Mouse (Mus musculus): ENCODE results near the gene Scaf11. TPM values are rescaled to one million over a fixed set of nuclear protein-coding genes. Genes with fewer than 3 reads are reported as not detected.

Scaf11 gene
- total RNA-seq, 2 experiments from 2014 or later, result 96.8 to 138 TPM

- peak; percentile 55 for ATAC-seq (replicated peaks; ENCODE audit: low FRiP score, low TSS enrichment, poor library complexity, severe bottlenecking)
These were observed 51.9 kb downstream of the Scaf11 start for GRCm38 (mm10) chr15:96408717-96409121.

DNA sequence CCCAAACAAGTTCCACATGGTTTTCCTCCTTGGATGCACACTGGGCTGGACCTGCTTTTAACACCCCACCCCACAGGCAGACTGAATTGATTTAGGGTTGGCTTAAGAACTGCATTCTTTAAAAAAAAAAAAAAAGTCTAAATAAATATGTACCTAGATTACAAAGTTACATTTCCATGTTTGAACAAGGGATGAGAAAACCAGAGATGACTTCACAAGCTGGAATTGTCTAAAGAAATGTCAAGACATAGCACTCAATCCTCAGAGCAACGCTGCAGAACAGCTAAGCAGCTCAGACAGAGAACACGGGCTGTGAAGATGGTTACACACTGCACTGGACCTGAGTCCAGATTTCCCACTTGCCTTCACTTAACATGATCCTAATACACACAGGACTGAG is 53.5 kb downstream of the Scaf11 start:
- ATAC-seq (replicated peaks; ENCODE audit: low FRiP score, low TSS enrichment, poor library complexity, severe bottlenecking), result no peak

- ATAC-seq (replicated peaks; ENCODE audit: low FRiP score, low TSS enrichment, poor library complexity, severe bottlenecking), result no peak
These were observed 54.4 kb downstream of the Scaf11 start for GRCm38 (mm10) chr15:96406253-96406652.

DNA sequence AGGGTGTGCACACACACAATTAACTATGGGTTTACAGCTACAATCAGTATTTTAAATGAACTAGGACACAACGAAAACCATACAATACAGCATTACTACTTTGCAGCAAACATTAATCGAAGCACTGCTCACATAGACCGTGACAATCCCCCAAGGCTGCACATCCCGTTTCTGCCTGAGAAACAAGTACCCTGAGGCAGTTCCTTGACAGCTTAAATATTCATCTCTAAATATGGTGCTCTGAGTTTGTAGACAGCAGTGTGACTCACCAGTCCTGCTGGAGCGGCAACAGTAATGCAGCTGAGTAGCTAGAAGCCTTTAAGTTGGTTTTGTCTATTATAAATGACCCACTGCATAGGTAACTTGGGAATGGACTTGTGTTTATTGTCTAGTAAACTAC is 55.1 kb downstream of the Scaf11 start:
- ATAC-seq (replicated peaks; ENCODE audit: low FRiP score, low TSS enrichment, poor library complexity, severe bottlenecking), result no peak

DNA sequence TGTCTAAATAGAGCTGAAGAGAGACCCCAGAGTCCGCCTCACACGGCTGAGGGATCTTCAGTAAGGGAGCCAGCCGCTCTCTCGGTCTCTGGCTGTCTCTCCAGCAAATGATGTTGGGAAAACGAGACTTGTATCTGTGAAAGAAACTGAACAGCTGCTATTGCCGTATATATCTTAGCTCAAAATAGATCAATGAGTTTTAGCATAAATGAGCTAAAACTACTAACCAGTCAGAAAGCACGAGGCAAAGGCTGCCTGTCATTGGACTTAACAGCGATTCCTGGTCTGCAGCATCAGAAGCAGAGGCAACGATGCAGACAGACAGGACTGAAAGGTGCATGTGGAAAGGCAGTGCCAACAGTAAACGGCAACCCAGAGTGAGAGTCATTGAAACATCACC is 62.3 kb downstream of the Scaf11 start:
- ATAC-seq (replicated peaks; ENCODE audit: low FRiP score, low TSS enrichment, poor library complexity, severe bottlenecking), result no peak

GRCm38 (mm10) chr15:96396641-96397344 is 63.9 kb downstream of the Scaf11 start:
- no peak for ATAC-seq (replicated peaks; ENCODE audit: low FRiP score, low TSS enrichment, poor library complexity, severe bottlenecking)

DNA sequence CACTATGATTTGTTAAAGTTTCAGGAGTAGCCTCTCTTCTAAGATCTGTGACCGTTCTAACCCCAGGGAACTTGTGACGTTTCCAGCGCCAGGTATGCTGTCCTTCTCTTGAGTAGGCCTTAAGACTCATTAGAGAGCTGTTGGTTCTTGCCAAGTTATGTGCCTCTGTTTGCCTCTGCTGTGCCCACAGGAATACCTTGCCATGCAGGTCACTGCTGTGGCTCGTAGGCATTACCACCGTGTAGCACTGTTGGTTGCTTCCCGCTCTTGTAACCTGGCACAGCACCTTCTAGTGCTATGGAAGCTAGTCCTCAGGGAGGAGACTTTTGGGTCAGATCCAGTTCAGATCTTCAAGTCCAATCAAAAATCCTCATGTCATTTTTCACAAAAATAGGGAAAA is 65.6 kb downstream of the Scaf11 start:
- no peak for ATAC-seq (replicated peaks; ENCODE audit: low FRiP score, low TSS enrichment, poor library complexity, severe bottlenecking)

- no peak for ATAC-seq (replicated peaks; ENCODE audit: low FRiP score, low TSS enrichment, poor library complexity, severe bottlenecking)
These were observed 67.8 kb downstream of the Scaf11 start for GRCm38 (mm10) chr15:96392878-96393277.

DNA sequence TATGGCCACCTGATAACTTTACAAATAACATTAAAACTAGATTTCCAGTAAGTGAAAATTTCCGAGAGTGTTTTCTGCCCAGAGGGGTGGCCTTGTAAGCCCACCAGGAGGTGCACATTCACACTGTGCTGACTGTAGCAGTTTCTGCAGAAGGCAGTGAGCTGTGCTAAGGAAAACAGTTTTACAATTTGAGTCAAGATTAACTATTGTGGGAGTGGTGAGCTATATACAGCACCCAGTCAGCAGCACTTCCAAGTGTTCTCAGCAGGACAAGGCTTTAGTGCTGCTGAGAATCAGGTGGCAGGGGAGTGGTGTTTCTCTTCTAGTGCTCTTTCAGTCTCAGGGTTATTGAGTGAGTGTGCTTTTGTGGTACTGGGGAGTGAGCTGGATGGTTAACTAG is 72.1 kb downstream of the Scaf11 start:
- no peak for ATAC-seq (replicated peaks; ENCODE audit: low FRiP score, low TSS enrichment, poor library complexity, severe bottlenecking)

DNA sequence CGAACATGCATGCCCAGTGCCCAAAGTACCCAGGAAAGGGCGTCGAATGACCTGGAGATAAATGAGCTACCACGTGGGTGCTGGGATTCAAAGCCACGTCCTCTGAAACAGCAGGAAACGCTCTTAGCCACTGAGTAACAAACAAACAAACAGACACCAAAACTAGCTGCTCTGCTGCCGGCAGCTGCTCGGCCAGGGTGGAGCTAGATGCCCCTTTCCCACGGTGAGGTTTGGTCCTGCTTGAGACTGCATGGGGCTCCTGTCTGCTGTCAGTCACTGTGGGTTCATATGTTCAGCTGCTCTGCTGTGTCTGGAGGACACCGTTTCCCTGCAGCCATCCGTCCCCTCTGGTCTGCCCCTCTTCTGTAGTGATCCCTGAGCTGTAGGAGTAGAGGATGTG is 78.4 kb downstream of the Scaf11 start:
- ATAC-seq (replicated peaks; ENCODE audit: low FRiP score, low TSS enrichment, poor library complexity, severe bottlenecking), result no peak

DNA sequence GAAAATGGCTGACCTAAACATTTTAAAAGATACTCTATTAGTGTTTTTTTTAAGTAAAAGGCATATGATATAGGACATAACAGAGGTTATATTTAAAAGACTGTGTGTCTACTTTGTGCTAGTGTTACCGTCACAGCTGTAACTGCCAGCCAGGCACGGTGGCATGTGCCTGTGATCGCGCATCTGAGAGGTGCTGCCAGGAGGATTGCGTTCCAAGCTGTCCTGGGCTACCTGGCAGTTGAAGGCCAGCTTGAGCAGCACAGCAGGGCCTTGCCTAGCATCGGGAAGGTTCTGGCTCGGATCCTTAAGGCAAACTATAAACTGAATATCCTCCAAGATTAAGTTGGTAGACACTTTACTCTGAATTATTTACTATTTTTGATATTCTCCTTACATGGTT is 82.9 kb downstream of the Scaf11 start:
- no peak for ATAC-seq (replicated peaks; ENCODE audit: low FRiP score, low TSS enrichment, poor library complexity, severe bottlenecking)

- ATAC-seq (replicated peaks; ENCODE audit: low FRiP score, low TSS enrichment, poor library complexity, severe bottlenecking), result peak; percentile 81
These were observed 83.4 kb downstream of the Scaf11 start for GRCm38 (mm10) chr15:96377263-96377662.

DNA sequence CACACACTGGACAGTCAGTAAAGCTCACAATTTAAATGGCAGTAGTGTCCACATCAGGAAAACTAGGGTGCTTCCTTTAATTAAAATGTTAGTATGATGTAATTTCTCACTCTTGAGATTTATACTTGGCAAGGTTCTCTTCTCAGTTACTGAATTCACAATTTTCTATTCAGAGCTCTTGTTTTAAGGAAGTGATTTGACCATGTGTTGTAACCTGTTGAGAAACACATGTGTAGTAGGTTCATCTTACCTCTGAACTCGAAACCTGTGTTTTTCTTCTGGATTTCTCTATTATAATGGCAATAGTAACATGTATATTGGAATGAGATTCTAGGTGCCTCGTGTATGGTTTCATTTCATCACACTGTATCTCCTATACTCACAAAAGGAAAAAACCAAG is 84.4 kb downstream of the Scaf11 start:
- no peak for ATAC-seq (replicated peaks; ENCODE audit: low FRiP score, low TSS enrichment, poor library complexity, severe bottlenecking)

DNA sequence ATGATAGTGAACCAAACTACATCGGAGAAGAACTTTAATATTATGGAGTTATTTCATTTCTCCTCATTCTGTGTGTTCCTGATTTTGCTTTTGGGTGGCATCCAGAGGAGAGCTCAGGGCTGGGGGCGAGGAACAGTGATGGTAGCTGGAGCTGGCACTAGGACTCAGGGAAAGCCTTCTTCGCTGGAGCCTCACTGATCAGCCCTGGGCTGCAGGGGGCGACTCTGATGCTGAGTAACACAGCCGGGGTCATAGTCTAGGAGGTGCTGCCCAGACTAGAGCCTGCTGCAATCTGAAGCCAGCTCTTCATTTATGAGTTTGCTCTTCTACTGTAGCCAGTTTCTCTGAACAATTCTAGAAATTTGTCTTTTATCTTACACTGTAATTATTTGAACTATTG is 87.5 kb downstream of the Scaf11 start:
- ATAC-seq (replicated peaks; ENCODE audit: low FRiP score, low TSS enrichment, poor library complexity, severe bottlenecking), result no peak

DNA sequence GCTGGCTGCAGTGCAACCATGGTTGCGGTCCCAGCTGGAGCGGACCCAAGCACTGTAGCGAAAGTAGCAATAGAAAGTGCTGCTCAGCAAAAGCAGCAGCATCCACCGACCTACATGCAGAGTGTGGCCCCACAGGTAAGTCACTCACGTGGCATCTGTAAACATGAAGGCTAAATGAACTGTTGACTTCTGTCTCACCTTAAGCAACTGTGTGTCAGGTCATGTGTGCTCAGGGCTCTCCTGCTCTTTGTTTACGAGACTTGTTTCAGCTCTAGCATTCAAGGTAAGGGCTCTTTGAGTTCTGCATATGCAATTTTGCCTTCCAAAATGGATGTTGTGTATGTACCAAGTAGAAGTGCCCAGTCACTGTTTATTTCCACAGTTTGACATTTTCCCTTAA is 88.0 kb downstream of the Scaf11 start:
- ATAC-seq (replicated peaks; ENCODE audit: low FRiP score, low TSS enrichment, poor library complexity, severe bottlenecking), result no peak

- no peak for ATAC-seq (replicated peaks; ENCODE audit: low FRiP score, low TSS enrichment, poor library complexity, severe bottlenecking)
These were observed 89.3 kb downstream of the Scaf11 start for GRCm38 (mm10) chr15:96371311-96371710.

DNA sequence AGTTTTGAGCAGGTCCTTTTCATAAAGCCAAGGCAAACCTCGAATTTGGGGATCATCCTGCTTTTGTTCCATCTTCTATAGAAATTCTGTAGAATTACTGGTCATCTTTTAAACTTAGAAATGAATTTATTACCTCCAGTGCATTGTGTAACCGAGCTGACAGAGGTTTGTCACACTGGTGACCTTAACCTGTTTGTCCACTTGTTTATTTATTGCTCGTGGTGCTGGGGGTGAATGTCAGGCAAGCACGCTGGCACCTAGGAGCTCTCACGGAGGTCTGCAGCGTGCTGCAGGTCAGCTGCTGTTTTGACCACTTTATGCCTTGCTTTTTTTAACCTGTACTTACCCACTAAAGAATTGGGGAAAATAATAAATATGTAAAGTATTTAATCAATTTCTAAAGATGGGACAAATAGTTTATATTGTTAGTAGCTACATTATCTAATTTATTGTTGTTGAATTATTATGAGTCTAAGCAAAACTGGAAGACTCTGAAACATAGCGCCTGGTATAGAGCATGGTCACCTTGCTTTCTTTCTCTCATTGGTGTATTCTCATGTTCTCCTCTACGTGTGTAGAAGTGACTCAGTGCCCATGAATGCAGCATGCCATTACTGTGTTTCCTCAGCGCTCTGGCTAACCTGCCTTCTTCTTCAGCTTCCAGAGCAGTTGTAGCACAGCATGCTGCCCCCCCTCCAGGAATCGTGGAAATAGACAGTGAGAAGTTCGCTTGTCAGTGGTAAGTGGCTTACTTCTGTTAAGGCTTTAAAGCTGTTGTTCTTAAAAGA is 94.3 kb downstream of the Scaf11 start:
- ATAC-seq (replicated peaks; ENCODE audit: low FRiP score, low TSS enrichment, poor library complexity, severe bottlenecking), result no peak

GRCm38 (mm10) chr15:96365351-96365750 is 95.3 kb downstream of the Scaf11 start:
- ATAC-seq (replicated peaks; ENCODE audit: low FRiP score, low TSS enrichment, poor library complexity, severe bottlenecking), result no peak

Measured in megakaryocyte-erythroid progenitor cell, adult 5-6 weeks (primary cell).